Mouse (Mus musculus): ENCODE measurements around the gene Tmem59.

- no peak for TF ChIP-seq CTCF (conservative IDR thresholded peaks at IDR 0.05; ENCODE audit: insufficient read depth, insufficient read length, low read depth, low read length)
- TF ChIP-seq POLR2A (IDR thresholded peaks at IDR 0.05; ENCODE audit: low read depth, low read length): no peak
These were observed 18.3 kb downstream of the Tmem59 start for GRCm38 (mm10) chr4:107196454-107196853.
